Mouse (Mus musculus) gastrocnemius, adult 18-20 months (tissue): Measurements from ENCODE around the gene Satb1. TPM values are rescaled to one million over a fixed set of nuclear protein-coding genes. Genes with fewer than 3 reads are reported as not detected.

Source experiments
- DNase-seq: peaks from one replicate; pipeline ENCODE4 v3.0.0; 2021; ENCODE audit warnings: low spot score
- long read RNA-seq, 2 experiments: library from polyadenylated mRNA; stranded (forward); transcript quantifications; one replicate each; pipeline ENCODE4 v2.0.0; 2021
- total RNA-seq, 2 experiments: library from RNA; stranded (reverse); gene quantifications; 2 replicates each; pipeline ENCODE4 v1.2.3; 2021

Satb1 gene
- 10 to 100 TPM; 80.1 to 80.2 TPM for total RNA-seq
- long read RNA-seq, experiment 1, full-length matches to known transcripts = 26 of 45 reads
- long read RNA-seq, experiment 1, partial matches to known transcripts = 6 of 45 reads
- long read RNA-seq, experiment 1, other reads (novel, unspliced or antisense) = 13 of 45 reads
- long read RNA-seq, experiment 2, full-length matches to known transcripts = 22 of 39 reads
- long read RNA-seq, experiment 2, partial matches to known transcripts = 8 of 39 reads
- long read RNA-seq, experiment 2, other reads (novel, unspliced or antisense) = 9 of 39 reads

DNA sequence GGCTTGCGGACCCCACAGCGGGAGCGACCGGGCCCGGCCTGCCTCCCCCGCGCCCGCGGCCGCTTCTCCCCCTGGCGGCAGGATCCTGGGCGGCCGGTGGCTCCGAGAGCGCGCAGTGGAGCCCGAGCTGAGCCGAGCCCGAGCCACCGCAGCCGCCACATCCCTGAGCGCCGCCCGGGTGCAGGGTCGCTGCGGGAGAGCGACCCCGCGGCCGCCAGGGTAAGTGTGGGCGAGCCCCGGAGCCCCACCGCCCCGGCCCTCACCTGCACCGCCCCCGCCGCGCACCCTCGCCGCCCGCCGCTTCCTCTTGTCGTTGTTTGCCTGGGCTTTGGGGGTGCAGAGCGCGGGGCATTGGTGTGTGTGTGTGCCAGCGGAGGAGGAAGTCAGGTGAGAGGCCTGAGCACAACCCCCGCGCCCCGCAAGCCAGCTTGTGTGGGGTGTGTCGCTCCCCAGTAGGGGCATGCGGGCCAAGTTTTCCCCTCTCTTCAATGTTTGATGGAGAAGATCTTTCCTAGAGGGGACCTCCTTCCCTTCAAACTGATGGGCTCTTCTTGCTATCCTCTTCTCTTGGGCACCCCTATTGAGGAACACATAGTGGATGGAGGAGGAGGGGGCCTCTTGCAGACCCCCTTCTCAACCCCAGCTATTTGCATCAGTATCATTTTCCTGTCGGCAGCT, at the start of gene Satb1:
TSS of gene Satb1 (minus strand) at position 391 of the 678 bp plus-strand sequence.
- peak; percentile 27 for DNase-seq

GRCm38 (mm10) chr17:51882566-51882965, 49.5 kb upstream of the Satb1 start:
- DNase-seq = no peak

DNA sequence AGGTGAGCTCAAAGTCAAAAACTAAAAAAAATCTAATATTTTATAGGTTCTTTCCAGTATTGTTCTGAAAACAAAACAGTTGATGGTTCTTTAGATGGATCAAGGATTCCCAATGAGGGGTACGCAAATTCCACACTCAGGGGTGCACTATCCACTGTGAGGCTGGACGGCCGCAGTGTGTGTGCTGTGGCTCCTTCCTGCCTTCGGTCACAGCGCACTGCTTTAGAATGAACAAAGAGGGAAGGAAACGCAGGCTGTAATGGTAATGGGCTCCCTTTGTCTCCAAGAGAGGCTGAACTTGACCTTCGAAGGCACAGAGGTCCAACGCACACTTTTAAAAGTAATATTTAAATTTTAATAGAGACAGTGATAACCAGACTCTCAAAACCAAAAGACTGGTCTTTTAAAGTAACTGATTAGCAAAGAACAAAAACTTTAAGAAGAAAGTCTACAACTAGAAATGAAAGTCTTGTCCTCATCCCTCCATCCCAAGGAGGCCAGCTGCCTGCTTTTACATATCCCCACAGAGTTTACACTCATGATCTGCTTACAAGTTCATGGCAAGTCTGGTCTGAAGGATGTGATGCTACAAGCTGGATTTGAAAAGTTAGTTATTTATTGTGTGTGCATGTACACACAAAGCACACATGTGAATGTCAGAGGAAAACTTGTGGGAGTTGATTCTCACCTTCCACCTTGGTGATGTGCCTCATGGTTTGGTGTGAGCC, 48.0 kb upstream of the Satb1 start:
- no peak for DNase-seq

- no peak for DNase-seq
These were observed 47.1 kb upstream of the Satb1 start for GRCm38 (mm10) chr17:51880221-51880620.

DNA sequence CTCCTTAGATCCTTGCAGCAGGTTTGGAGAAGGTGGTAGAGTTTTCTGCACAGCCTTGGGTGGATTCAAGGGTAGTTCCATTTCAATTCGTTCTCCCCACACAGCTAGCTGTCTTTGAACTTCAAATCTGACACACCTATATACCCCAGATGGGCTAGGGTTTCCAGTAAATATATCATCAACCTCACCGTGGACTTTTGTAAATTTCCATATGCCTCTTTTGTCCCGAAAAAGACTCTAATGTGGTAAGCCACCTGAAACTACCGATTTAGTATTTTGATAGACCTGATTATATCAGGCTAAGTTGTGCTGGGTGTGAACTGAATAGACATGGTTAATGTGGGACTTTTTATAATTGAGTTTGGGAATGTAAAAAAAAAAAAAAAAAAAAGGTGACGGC, 46.6 kb upstream of the Satb1 start:
- no peak for DNase-seq

- no peak for DNase-seq
These were observed 46.1 kb upstream of the Satb1 start for GRCm38 (mm10) chr17:51879171-51879570.

DNA sequence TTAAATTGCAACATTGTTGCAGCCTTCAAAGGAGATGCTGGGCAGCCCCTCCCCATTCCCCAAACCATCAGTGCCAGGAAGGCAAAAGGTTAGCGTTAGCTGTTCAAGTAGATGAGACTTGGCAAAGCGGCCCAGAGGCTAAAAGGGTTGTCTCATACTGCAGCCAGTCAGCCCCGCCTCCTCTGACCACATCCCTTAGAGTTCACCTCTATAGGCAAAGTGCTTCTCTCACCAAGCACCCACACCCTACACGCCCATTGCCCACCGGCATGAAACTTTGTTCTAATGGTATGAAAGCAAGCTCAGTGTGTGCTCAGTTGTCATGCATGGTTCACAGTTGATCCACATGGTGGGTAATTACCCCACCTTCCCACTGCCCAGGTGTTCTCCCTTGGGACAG, 43.4 kb upstream of the Satb1 start:
- DNase-seq = no peak

- DNase-seq = no peak
These were observed 24.5 kb upstream of the Satb1 start for GRCm38 (mm10) chr17:51857616-51858015.

- DNase-seq = no peak
These were observed 23.2 kb upstream of the Satb1 start for GRCm38 (mm10) chr17:51856332-51856731.

DNA sequence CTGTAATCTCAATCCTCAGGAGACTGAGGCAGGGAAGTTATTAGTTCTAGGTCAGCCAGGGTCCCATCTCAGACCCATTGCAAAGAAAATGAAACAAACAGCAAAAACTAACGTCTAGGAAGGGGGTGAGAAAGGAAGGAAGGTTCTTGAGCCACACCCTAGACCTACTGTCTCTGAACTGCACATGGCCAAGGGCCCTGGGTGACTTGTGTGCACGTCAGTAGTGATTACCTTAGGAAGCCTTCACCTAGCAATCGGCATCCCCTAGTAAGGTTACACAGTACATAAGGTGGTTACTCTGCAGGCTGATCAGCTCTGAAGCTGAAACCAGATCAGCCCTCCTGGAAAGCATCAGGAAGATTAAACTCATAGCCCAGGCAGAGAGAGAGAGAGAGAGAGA, 22.2 kb upstream of the Satb1 start:
- DNase-seq = no peak

DNA sequence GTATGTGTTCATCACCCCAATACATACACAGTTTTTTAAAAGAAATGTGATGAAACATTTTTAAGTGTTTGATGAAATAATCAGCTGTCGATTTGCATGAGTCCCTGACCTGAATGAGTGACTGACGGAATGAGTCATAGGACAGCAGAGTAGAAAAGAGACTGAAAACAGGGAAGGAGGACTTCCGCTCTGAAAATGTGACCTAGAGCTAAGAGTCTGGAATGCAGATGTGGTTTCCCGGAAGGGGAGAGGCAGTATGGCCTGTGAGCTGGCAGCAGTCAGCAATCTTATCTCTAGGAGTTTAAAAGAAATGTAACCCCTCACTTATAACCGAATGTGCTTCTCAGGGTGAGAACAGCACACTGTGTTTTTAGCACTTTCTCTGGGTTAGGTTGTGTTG, 20.9 kb upstream of the Satb1 start:
- no peak for DNase-seq

DNA sequence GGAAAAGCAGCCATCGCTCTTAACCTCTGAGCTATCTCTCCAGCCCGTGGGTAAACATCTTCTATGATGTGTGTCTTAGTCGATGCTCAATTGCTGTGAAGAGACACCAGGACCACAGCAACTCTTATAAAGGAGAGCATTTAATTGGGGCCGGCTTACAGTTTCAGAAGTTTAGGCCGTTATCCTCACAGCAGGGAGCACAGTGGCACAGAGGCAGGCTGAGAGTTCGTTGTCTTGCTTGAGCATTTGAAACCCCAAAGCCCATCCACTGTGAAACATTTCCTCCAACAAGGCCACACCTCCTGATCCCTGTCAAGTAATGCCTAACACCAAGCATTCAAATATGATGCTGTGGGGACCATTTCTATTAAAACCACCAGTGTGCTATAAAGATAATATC, 7.5 kb upstream of the Satb1 start:
- DNase-seq = no peak

DNA sequence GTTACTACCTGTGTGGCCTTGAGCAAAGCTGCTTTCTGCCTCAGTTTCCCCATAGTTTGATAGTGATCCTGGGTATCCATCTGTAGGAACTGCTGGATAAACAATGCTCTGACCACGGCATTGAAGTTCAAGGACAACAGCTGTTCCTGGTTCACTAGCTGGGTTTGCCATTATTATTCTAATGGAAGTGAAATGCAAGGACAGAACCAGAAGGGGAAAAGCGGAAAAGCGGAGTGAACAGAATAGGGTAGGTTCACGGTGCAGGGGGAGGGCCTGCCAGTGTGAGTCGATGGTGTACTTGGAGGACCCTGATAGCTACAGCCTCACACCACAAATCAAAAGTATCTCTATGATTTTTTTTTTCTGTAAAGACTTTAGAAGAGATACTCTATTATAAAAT, 6.4 kb upstream of the Satb1 start:
- no peak for DNase-seq

DNA sequence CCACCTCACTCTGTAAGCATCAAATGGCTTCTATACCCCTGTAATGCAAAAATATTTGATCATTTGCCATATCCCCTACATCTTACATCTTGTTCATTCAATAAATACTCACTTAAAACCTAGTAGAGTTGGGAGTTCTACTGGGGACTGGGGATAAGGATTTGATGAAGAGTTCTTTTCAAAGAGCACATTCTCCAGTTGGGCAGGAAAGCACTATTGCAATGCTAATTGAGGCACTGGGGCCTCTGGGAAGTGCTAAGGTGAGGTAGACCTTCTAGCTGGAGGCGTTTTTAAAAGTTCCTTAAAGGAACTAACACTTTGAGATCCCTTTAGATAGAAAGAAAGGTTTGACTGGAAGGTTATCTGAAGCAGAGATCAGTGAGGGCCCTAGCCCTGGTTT, 3.8 kb upstream of the Satb1 start:
- DNase-seq = no peak

DNA sequence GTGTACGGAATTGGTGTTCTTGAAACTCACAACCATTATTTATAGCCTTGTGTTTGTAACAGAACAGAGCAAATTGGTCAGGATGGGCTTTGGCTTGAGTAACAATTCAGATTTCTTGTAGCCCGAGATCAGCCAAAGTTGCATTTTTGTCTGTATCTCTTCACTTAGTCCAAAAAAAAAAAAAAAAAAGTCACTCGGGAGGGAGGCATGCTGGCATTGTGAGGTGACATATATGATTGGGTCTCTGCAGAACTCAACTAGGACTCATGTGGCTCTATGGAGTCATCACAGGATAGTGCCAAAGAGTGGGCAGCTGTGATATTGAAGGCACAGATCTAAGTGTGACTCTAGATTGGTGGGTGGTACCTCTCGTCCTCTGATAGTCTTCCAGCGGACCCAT, 3.2 kb upstream of the Satb1 start:
- DNase-seq = no peak

DNA sequence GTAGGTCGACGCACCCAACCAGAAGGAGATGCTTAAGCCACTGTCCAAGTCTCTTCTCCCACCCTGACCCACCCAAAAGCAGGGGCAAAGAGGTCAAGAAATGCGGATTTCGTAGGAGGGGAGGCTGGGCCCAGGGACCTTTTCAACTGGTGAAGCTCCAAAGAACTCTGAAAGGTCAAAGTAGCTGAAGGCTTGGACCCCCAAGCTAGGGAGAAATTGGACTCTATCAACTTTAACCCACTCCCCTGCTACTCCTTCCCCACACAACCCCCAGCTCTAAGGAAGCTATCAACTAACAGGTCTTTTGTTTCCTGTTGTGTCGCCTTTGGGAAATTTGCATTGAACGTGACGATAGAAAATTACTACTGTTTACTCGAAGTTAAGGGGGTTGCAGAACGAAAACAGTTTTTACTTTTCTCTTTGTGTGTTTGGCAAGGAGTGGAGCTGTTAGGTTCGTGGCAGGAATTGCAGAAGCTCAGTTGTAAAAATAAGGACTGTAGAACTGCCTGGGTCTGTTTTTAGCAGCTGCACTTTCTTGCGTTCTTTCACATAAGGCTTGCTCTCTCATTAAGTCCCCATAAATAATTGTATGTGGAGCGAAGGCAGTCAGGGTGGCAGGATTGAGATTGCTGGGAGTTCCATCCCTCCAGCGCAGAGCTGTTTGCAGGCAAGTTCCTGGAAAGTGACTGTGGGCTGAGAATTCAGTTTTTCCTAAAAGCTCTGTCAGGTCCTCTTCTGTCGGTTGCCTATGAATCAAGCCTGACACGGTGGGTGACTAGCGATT, 680 bp upstream of the Satb1 start:
- DNase-seq = no peak

- no peak for DNase-seq
These were observed 642 bp downstream of the Satb1 start for GRCm38 (mm10) chr17:51832421-51832875.

DNA sequence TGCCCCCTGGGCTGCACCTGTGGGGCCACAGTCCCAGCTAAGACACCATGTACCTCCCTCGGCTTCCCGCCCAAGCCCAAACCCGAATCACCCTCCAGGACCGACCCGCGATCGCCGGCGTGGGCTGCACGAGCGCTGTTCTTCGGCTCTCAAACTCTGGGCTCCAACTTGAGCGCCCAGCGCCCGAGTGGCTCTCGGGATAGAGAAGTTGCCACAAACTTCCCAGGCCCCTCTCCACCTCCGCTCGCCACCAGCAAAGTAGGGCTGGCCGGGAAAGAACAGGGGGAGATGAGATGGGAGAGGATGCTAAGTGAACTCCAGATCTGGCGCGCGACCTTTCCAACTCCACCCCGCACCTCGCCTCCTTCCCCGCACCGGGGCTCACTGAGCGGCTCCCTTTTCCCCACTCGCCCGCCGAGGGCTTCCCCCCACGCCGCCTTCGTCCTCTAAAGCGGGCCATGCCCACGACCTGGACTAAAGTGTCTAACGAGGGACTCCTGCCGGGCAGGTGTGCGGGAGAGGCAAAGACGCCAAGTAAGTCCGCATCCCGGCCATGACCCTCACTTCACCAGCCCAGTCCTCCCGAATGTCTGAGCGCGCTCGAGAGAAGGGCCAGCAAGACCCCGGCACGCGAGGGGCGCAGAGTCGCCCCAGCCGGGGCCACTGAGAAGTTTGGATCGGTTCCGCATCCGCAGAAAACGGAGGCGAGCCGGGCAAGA, 1.2 kb downstream of the Satb1 start:
- DNase-seq = no peak

- DNase-seq = no peak
These were observed 1.9 kb downstream of the Satb1 start for GRCm38 (mm10) chr17:51831121-51831701.

DNA sequence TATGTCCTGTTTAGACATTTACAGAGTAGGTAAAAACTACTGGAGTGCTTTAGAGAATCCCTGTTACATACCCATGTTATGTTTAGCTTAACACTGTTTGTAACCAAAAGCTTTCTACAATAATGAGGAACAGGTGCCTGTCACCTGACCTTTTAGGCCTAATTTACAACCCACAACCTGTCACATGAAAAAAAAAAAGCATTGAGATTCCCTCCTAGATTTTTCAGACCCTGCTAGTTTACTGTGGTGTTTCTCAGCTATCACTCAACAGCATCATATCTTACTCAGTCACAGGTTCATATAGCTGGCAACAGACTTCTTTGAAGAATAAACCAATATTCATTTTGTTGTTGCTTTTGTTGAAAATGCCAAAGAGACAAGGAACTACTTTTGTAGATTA, 3.7 kb downstream of the Satb1 start:
- no peak for DNase-seq

DNA sequence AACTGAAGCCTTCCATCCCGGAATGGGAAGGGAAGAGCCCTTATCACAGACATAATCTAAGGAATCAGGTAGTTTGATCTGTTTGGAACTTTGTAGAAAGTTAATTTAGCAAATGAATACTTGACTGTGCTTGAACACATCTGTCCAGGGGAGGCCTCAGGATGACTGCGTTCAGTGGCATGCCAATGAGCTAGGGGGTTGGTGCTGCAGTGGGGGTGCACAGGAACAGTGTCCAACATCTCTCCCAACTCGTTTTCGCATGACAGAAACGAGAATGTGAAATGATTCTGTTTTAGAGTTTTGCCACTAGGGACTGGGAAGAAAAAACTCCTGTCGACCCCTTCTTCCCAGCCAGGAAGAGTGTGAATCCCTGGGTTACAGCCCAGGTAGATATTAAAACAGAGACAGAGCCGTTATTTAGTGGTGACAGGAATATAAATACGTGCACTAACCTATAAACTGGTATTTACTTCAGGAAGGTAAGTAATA, 5.1 kb downstream of the Satb1 start:
- no peak for DNase-seq
